In genomic region chr15:3995448-3996266, GRCm38 (mm10) we compare ENCODE assay signal across 8 mouse cellular contexts. TPM values are rescaled to one million over a fixed set of nuclear protein-coding genes. Genes with fewer than 3 reads are reported as not detected.
DNase-seq lines count a peak whose midpoint lies in the region; ATAC-seq and TF ChIP-seq lines count a peak whose summit lies in the region.

TSS of gene AW549877 (minus strand) at chr15:3995744.

- under 1% methylated on average over 61 of the region's 61 CpGs for WGBS in heart, embryonic 12.5 days
- WGBS in kidney, postnatal 0 days: under 1% methylated on average over 61 of the region's 61 CpGs
- under 1% methylated on average over 61 of the region's 61 CpGs for WGBS in liver, embryonic 11.5 days
- under 1% methylated on average over 61 of the region's 61 CpGs for whole genome bisulfite sequencing in stomach, embryonic 14.5 days

- H3K27me3 ChIP-seq in C2C12 (ENCODE audit: control insufficient read depth, insufficient read depth, insufficient read length): no peaks in the 10 kb centered on the region
- H3K27me3 ChIP-seq in erythroblast, embryonic 14.5 days (ENCODE audit: control insufficient read depth): no peaks in the 10 kb centered on the region
- H3K27me3 ChIP-seq in heart, embryonic 12.5 days (replicated peaks): no peaks in the 10 kb centered on the region
- H3K27me3 ChIP-seq in kidney, postnatal 0 days (ENCODE audit: insufficient read depth, low read length): no peaks in the 10 kb centered on the region
- no peaks in the 10 kb centered on the region for H3K27me3 ChIP-seq in liver, embryonic 11.5 days (replicated peaks; ENCODE audit: control insufficient read depth, insufficient read depth, low read length)
- no peaks in the 10 kb centered on the region for H3K27me3 ChIP-seq in stomach, embryonic 14.5 days (ENCODE audit: control insufficient read depth, insufficient read depth, low read length)

- peak within 1 kb of the TSS; percentile 95 for H3K27ac ChIP-seq in heart, embryonic 12.5 days (ENCODE audit: poor library complexity, severe bottlenecking)
- H3K27ac ChIP-seq in kidney, postnatal 0 days: peak within 1 kb of the TSS; percentile 94
- peak within 1 kb of the TSS; percentile 87 for H3K27ac ChIP-seq in liver, embryonic 11.5 days (ENCODE audit: low read depth, low read length)
- peak within 1 kb of the TSS; percentile 94 for H3K27ac ChIP-seq in stomach, embryonic 14.5 days (ENCODE audit: low read length)

- H3K36me3 ChIP-seq in C2C12 (ENCODE audit: control insufficient read depth, insufficient read depth): peaks cover 13% of the 10 kb centered on the region
- peaks cover 14% of the 10 kb centered on the region for H3K36me3 ChIP-seq in erythroblast, embryonic 14.5 days (ENCODE audit: control insufficient read depth)
- H3K36me3 ChIP-seq in heart, embryonic 12.5 days: peaks cover 13% of the 10 kb centered on the region
- H3K36me3 ChIP-seq in kidney, postnatal 0 days (ENCODE audit: insufficient read depth, low read length): peaks cover 9% of the 10 kb centered on the region
- H3K36me3 ChIP-seq in liver, embryonic 11.5 days (ENCODE audit: control insufficient read depth, insufficient read depth, low read length): peaks cover 7% of the 10 kb centered on the region; the same call in 1 of the 2 replicates
- peaks cover 14% of the 10 kb centered on the region for H3K36me3 ChIP-seq in stomach, embryonic 14.5 days (ENCODE audit: control insufficient read depth, insufficient read depth, low read length)

- DNase-seq in brain, embryonic 14.5 days (ENCODE audit: low read depth): peak; percentile 100
- DNase-seq in kidney, postnatal 0 days (ENCODE audit: low spot score): peak; percentile 100
- peak; percentile 97 for DNase-seq in liver, embryonic 11.5 days (ENCODE audit: low spot score)
- peak; percentile 98 for DNase-seq in naive thymus-derived CD4-positive, alpha-beta T cell, adult 2 months (ENCODE audit: low read depth)

- H3K79me3 ChIP-seq in C2C12 (ENCODE audit: low read depth): peaks cover 8% of the 10 kb centered on the region

- peak within 1 kb of the TSS; percentile 88 for H3K9ac ChIP-seq in heart, embryonic 12.5 days
- H3K9ac ChIP-seq in kidney, postnatal 0 days (ENCODE audit: low read depth, low read length): peak within 1 kb of the TSS; percentile 61
- peak within 1 kb of the TSS; percentile 83 for H3K9ac ChIP-seq in liver, embryonic 11.5 days (ENCODE audit: low read depth, low read length)
- H3K9ac ChIP-seq in stomach, embryonic 14.5 days (replicated peaks; ENCODE audit: low read depth, low read length): peak within 1 kb of the TSS; percentile 72

- peaks cover 21% of the 10 kb centered on the region for H3K79me2 ChIP-seq in C2C12 (ENCODE audit: control insufficient read depth, insufficient read depth)

- peak; percentile 99 for TF ChIP-seq POLR2A in brain, embryonic 14.5 days (IDR thresholded peaks at IDR 0.05; ENCODE audit: borderline replicate concordance, extremely low read depth, insufficient read depth, insufficient read length, poor library complexity, severe bottlenecking)

- H3K4me2 ChIP-seq in heart, embryonic 12.5 days: peak within 1 kb of the TSS; percentile 74
- H3K4me2 ChIP-seq in kidney, postnatal 0 days (ENCODE audit: low read length): peak within 1 kb of the TSS; percentile 62
- H3K4me2 ChIP-seq in liver, embryonic 11.5 days: peak within 1 kb of the TSS; percentile 83
- peak within 1 kb of the TSS; percentile 58 for H3K4me2 ChIP-seq in stomach, embryonic 14.5 days (replicated peaks; ENCODE audit: low read depth, low read length)

- TF ChIP-seq CTCF in C2C12 (IDR thresholded peaks at IDR 0.05; ENCODE audit: control insufficient read depth, insufficient read depth, insufficient read length): no peak
- TF ChIP-seq CTCF in brain, embryonic 14.5 days (IDR thresholded peaks at IDR 0.05; ENCODE audit: borderline replicate concordance, extremely low read depth, insufficient read depth, insufficient read length): no peak
- peak; percentile 14; the same call in 1 of the 2 replicates for TF ChIP-seq CTCF in kidney, postnatal 0 days (IDR thresholded peaks at IDR 0.05; ENCODE audit: low read depth)

- H3K4me3 ChIP-seq in C2C12 (ENCODE audit: insufficient read depth, poor library complexity, severe bottlenecking): peak within 1 kb of the TSS; percentile 75
- H3K4me3 ChIP-seq in erythroblast, embryonic 14.5 days (replicated peaks): peak within 1 kb of the TSS; percentile 99
- H3K4me3 ChIP-seq in heart, embryonic 12.5 days: peak within 1 kb of the TSS; percentile 76
- H3K4me3 ChIP-seq in kidney, postnatal 0 days (replicated peaks; ENCODE audit: low read depth, low read length): peak within 1 kb of the TSS; percentile 44
- H3K4me3 ChIP-seq in liver, embryonic 11.5 days (ENCODE audit: low read depth, low read length): peak within 1 kb of the TSS; percentile 76
- H3K4me3 ChIP-seq in stomach, embryonic 14.5 days (ENCODE audit: low read depth, low read length): peak within 1 kb of the TSS; percentile 72

- H3K9me3 ChIP-seq in erythroblast, embryonic 14.5 days (ENCODE audit: control insufficient read depth, low read length): no peaks in the 10 kb centered on the region
- H3K9me3 ChIP-seq in heart, embryonic 12.5 days (replicated peaks): no peaks in the 10 kb centered on the region
- H3K9me3 ChIP-seq in kidney, postnatal 0 days (replicated peaks; ENCODE audit: low read length): no peaks in the 10 kb centered on the region
- no peaks in the 10 kb centered on the region for H3K9me3 ChIP-seq in liver, embryonic 11.5 days (ENCODE audit: control insufficient read depth, low read length)
- no peaks in the 10 kb centered on the region for H3K9me3 ChIP-seq in stomach, embryonic 14.5 days (ENCODE audit: control insufficient read depth, low read depth, low read length)

- peaks cover 24% of the 10 kb centered on the region for H3K4me1 ChIP-seq in erythroblast, embryonic 14.5 days (ENCODE audit: control insufficient read depth)
- H3K4me1 ChIP-seq in heart, embryonic 12.5 days (replicated peaks): peaks cover 9% of the 10 kb centered on the region; the same call in 1 of the 2 replicates
- 0 out of 2 replicates have a peak, but pooled peaks cover 3% of the 10 kb centered on the region for H3K4me1 ChIP-seq in kidney, postnatal 0 days (replicated peaks; ENCODE audit: insufficient read depth, low read length)
- H3K4me1 ChIP-seq in liver, embryonic 11.5 days (replicated peaks; ENCODE audit: control insufficient read depth, insufficient read depth, low read length): peaks cover 2% of the 10 kb centered on the region; the same call in 1 of the 2 replicates
- 0 out of 2 replicates have a peak, but pooled peaks cover 2% of the 10 kb centered on the region for H3K4me1 ChIP-seq in stomach, embryonic 14.5 days (ENCODE audit: control insufficient read depth, insufficient read depth, low read length)

- peak within 1 kb of the TSS; percentile 81 for H3ac ChIP-seq in C2C12 (ENCODE audit: control insufficient read depth, insufficient read length, low read depth)

- ATAC-seq in heart, embryonic 12.5 days (ENCODE audit: insufficient number of reproducible peaks, low FRiP score): peak; percentile 99
- ATAC-seq in kidney, postnatal 0 days (replicated peaks; ENCODE audit: low FRiP score, low read depth): peak; percentile 99
- peak; percentile 99 for ATAC-seq in liver, embryonic 11.5 days (replicated peaks; ENCODE audit: low FRiP score)
- ATAC-seq in stomach, embryonic 14.5 days (ENCODE audit: insufficient number of reproducible peaks, insufficient read depth, low FRiP score, low read depth): peak; percentile 99

TF ChIP-seq in C2C12, 6 proteins besides CTCF, POLR2A, EP300 and RAD21:
- TF ChIP-seq MYOD1 (IDR thresholded peaks at IDR 0.05; ENCODE audit: control insufficient read depth, insufficient read length, low read depth) (peak; percentile 19), FOSL1 (IDR thresholded peaks at IDR 0.05; ENCODE audit: insufficient read depth, low read length, poor library complexity, severe bottlenecking) (no peak), CEBPB (IDR thresholded peaks at IDR 0.05; ENCODE audit: low read depth) (peak; percentile 63), MAX (IDR thresholded peaks at IDR 0.05) (peak; percentile 94), MYOG (IDR thresholded peaks at IDR 0.05; ENCODE audit: control insufficient read depth, extremely low read depth, insufficient read length) (no peak), USF1 (IDR thresholded peaks at IDR 0.05; ENCODE audit: low read depth) (peak; percentile 96)

RNA-seq across cellular contexts. Expression of gene AW549877, which starts in this region (rescaled TPM):
- 3.4 TPM for polyA plus RNA-seq in C2C12 (2012; fragmentation: generic; extraction: Trizol)
- 55.6 and 65.4 TPM in 2 replicates for polyA plus RNA-seq in brain, embryonic 14.5 days (2012; rRNA removed)
- polyA plus RNA-seq in erythroblast, embryonic 14.5 days (2012): 0.01 and 0.05 TPM in 2 replicates
- polyA plus RNA-seq in heart, embryonic 12.5 days (2016; fragmentation: Nextera tagmentation; extraction: Ambion mirVana): 38.4 and 40.9 TPM in 2 replicates
- polyA plus RNA-seq in kidney, postnatal 0 days (2015; fragmentation: Nextera tagmentation; extraction: Ambion mirVana): 32.4 and 33.1 TPM in 2 replicates
- polyA plus RNA-seq in liver, embryonic 11.5 days (2014; fragmentation: Nextera tagmentation; extraction: Ambion mirVana): 20.8 and 21.6 TPM in 2 replicates
- 53.5 and 54.1 TPM in 2 replicates for polyA plus RNA-seq in stomach, embryonic 14.5 days (2014; fragmentation: Nextera tagmentation; extraction: Ambion mirVana)

Comparison
In these comparisons a context has a peak if more than half of its experiments do, and no peak if none do; other contexts are left out.
1. Peak in every context shown above with its lines: DNase-seq, ATAC-seq, H3K4me3 ChIP-seq and H3K27ac ChIP-seq.
2. H3K4me3 ChIP-seq: peak in every context shown above with its lines; median percentile 99 in erythroblast, embryonic 14.5 days; 76 in heart, embryonic 12.5 days; 76 in liver, embryonic 11.5 days; 75 in C2C12; 72 in stomach, embryonic 14.5 days; 44 in kidney, postnatal 0 days.